Mouse (Mus musculus): Measurements from ENCODE around the gene Smim26. TPM values are rescaled to one million over a fixed set of nuclear protein-coding genes. Genes with fewer than 3 reads are reported as not detected.

Smim26 gene
- polyA plus RNA-seq, 1 experiment, result 3.6 TPM

GRCm38 (mm10) chr2:144634729-144635128, 40.9 kb downstream of the Smim26 start:
- TF ChIP-seq GATA1 (IDR thresholded peaks at IDR 0.05; ENCODE audit: borderline replicate concordance, low read length) (no peak), FLI1 (IDR thresholded peaks at IDR 0.05; ENCODE audit: low read length) (no peak)
- H3K27me3 ChIP-seq (replicated peaks), result no peaks in the 10 kb centered on the region
- no peak overlapping the region for H3K4me3 ChIP-seq (replicated peaks)
- H3K9me3 ChIP-seq, result no peaks in the 10 kb centered on the region
- peaks cover 39% of the 10 kb centered on the region for H3K4me1 ChIP-seq
- H3K36me3 ChIP-seq (replicated peaks; ENCODE audit: low read length), result peaks cover 17% of the 10 kb centered on the region

GRCm38 (mm10) chr2:144635644-144636320, 41.9 kb downstream of the Smim26 start:
- Histone ChIP-seq H3K4me1 (peaks cover 39% of the 10 kb centered on the region), H3K9me3 (no peaks in the 10 kb centered on the region), H3K36me3 (replicated peaks; ENCODE audit: low read length) (peaks cover 24% of the 10 kb centered on the region), H3K27me3 (replicated peaks) (no peaks in the 10 kb centered on the region), H3K4me3 (replicated peaks) (no peak overlapping the region)
- TF ChIP-seq GATA1 (IDR thresholded peaks at IDR 0.05; ENCODE audit: borderline replicate concordance, low read length) (no peak), FLI1 (IDR thresholded peaks at IDR 0.05; ENCODE audit: low read length) (no peak)

GRCm38 (mm10) chr2:144637204-144637603, 43.4 kb downstream of the Smim26 start:
- H3K36me3 ChIP-seq (replicated peaks; ENCODE audit: low read length), result peaks cover 26% of the 10 kb centered on the region
- no peak overlapping the region for H3K4me3 ChIP-seq (replicated peaks)
- H3K4me1 ChIP-seq, result peaks cover 39% of the 10 kb centered on the region
- TF ChIP-seq GATA1 (IDR thresholded peaks at IDR 0.05; ENCODE audit: borderline replicate concordance, low read length) (no peak), FLI1 (IDR thresholded peaks at IDR 0.05; ENCODE audit: low read length) (no peak)
- no peaks in the 10 kb centered on the region for H3K27me3 ChIP-seq (replicated peaks)
- H3K9me3 ChIP-seq, result no peaks in the 10 kb centered on the region

GRCm38 (mm10) chr2:144637671-144638395, 44.0 kb downstream of the Smim26 start:
- no peaks in the 10 kb centered on the region for H3K9me3 ChIP-seq
- TF ChIP-seq FLI1 (IDR thresholded peaks at IDR 0.05; ENCODE audit: low read length) (no peak), GATA1 (IDR thresholded peaks at IDR 0.05; ENCODE audit: borderline replicate concordance, low read length) (no peak)
- peaks cover 39% of the 10 kb centered on the region for H3K4me1 ChIP-seq
- H3K27me3 ChIP-seq (replicated peaks), result no peaks in the 10 kb centered on the region
- no peak overlapping the region for H3K4me3 ChIP-seq (replicated peaks)
- peaks cover 21% of the 10 kb centered on the region for H3K36me3 ChIP-seq (replicated peaks; ENCODE audit: low read length)

- TF ChIP-seq GATA1 (IDR thresholded peaks at IDR 0.05; ENCODE audit: borderline replicate concordance, low read length) (no peak), FLI1 (IDR thresholded peaks at IDR 0.05; ENCODE audit: low read length) (no peak)
- H3K4me1 ChIP-seq, result peaks cover 36% of the 10 kb centered on the region
- H3K4me3 ChIP-seq (replicated peaks), result no peak overlapping the region
- H3K9me3 ChIP-seq, result no peaks in the 10 kb centered on the region
- H3K27me3 ChIP-seq (replicated peaks), result no peaks in the 10 kb centered on the region
- peaks cover 18% of the 10 kb centered on the region for H3K36me3 ChIP-seq (replicated peaks; ENCODE audit: low read length)
Observed at GRCm38 (mm10) chr2:144638719-144639118, 44.9 kb downstream of the Smim26 start.

- no peak for TF ChIP-seq GATA1 (IDR thresholded peaks at IDR 0.05; ENCODE audit: borderline replicate concordance, low read length)
- TF ChIP-seq FLI1 (IDR thresholded peaks at IDR 0.05; ENCODE audit: low read length), result no peak
- peaks cover 30% of the 10 kb centered on the region for H3K4me1 ChIP-seq
- H3K27me3 ChIP-seq (replicated peaks), result no peaks in the 10 kb centered on the region
- peaks cover 18% of the 10 kb centered on the region for H3K36me3 ChIP-seq (replicated peaks; ENCODE audit: low read length)
- H3K4me3 ChIP-seq (replicated peaks), result no peak overlapping the region
- no peaks in the 10 kb centered on the region for H3K9me3 ChIP-seq
Observed at GRCm38 (mm10) chr2:144640101-144640500, 46.2 kb downstream of the Smim26 start.

- Histone ChIP-seq H3K36me3 (replicated peaks; ENCODE audit: low read length) (peaks cover 18% of the 10 kb centered on the region), H3K4me3 (replicated peaks) (no peak overlapping the region), H3K27me3 (replicated peaks) (no peaks in the 10 kb centered on the region), H3K4me1 (peaks cover 22% of the 10 kb centered on the region), H3K9me3 (no peaks in the 10 kb centered on the region)
- TF ChIP-seq GATA1 (IDR thresholded peaks at IDR 0.05; ENCODE audit: borderline replicate concordance, low read length), result no peak
Observed at GRCm38 (mm10) chr2:144641991-144642390, 48.1 kb downstream of the Smim26 start.

Other genes starting within 250 kb of the Smim26 start
- 2.8 and 5.0 TPM in 2 replicates for gene Kat14, start 225.1 kb upstream of the Smim26 start, polyA plus RNA-seq (2012; ENCODE audit: insufficient read depth, low replicate concordance)
- not detected in 2 replicates for gene Pet117, start 225.1 kb upstream of the Smim26 start, polyA plus RNA-seq (2012; ENCODE audit: insufficient read depth, low replicate concordance)
- gene Dzank1, start 66.6 kb upstream of the Smim26 start, polyA plus RNA-seq (2012; ENCODE audit: insufficient read depth, low replicate concordance), result 0.07 TPM in 1 of 2 replicates, not detected in the other
- gene Polr3f, start 66.3 kb upstream of the Smim26 start, polyA plus RNA-seq (2012; ENCODE audit: insufficient read depth, low replicate concordance), result 3.1 TPM in 1 of 2 replicates, not detected in the other
- gene Rbbp9, start 43.2 kb upstream of the Smim26 start, polyA plus RNA-seq (2012; ENCODE audit: insufficient read depth, low replicate concordance), result 0.95 TPM in 1 of 2 replicates, not detected in the other
- 4.9 TPM in 1 of 2 replicates, not detected in the other for gene Sec23b, start 37.8 kb upstream of the Smim26 start, polyA plus RNA-seq (2012; ENCODE audit: insufficient read depth, low replicate concordance)
- 10.9 and 23.5 TPM in 2 replicates for gene Dtd1, start 5.8 kb downstream of the Smim26 start, polyA plus RNA-seq (2012; ENCODE audit: insufficient read depth, low replicate concordance)
- not detected in 2 replicates for gene Scp2d1, start 229.6 kb downstream of the Smim26 start, polyA plus RNA-seq (2012; ENCODE audit: insufficient read depth, low replicate concordance)